13 mouse cellular contexts compared by ENCODE assay signal in the genomic region with DNA sequence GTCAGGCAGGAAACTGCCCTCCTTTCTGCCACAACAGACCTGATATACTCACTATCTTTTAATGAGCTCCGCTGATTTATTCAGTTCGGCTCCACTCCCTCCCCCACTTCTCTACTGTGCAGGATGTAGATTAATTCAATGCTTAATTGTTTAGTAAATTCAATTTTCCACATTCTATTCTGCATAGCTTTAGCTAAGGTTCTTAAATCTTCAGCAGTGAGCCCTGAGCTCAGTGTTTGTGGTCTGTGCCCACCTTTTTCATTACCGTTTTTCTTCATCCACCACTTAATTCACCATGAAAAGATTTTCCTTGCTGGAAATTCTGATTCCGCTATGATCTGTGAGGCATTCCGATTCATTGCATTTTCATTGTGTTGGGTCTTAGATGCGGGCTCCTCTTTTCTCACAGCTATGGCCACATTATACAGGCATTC. TPM values are rescaled to one million over a fixed set of nuclear protein-coding genes. Genes with fewer than 3 reads are reported as not detected.
DNase-seq lines count a peak whose midpoint lies in the region; ATAC-seq lines count a peak whose summit lies in the region.
"Had no signal": no experiment of that assay in that cellular context is flagged by ENCODE, and none has a peak within 500 bp of the region (broad histone marks: within the 10 kb centered on the region; RNA-seq: fewer than 3 reads in every experiment).

No protein-coding gene starts in this region.

- H3K27me3 ChIP-seq in embryonic facial prominence, embryonic 14.5 days (replicated peaks; ENCODE audit: control insufficient read depth, insufficient read depth, low read length), result no peaks in the 10 kb centered on the region
- H3K27me3 ChIP-seq in embryonic facial prominence, embryonic 10.5 days (replicated peaks; ENCODE audit: low read depth, poor library complexity, severe bottlenecking), result no peaks in the 10 kb centered on the region
- no peaks in the 10 kb centered on the region for H3K27me3 ChIP-seq in forebrain, embryonic 11.5 days (ENCODE audit: control insufficient read depth, insufficient read depth, low read length)
- H3K27me3 ChIP-seq in hindbrain, embryonic 15.5 days, result no peaks in the 10 kb centered on the region
- no peaks in the 10 kb centered on the region for H3K27me3 ChIP-seq in neural tube, embryonic 12.5 days (replicated peaks)

- H3K9me3 ChIP-seq in embryonic facial prominence, embryonic 14.5 days (ENCODE audit: control insufficient read depth, low read length), result no peaks in the 10 kb centered on the region
- H3K9me3 ChIP-seq in embryonic facial prominence, embryonic 10.5 days, result no peaks in the 10 kb centered on the region
- no peaks in the 10 kb centered on the region for H3K9me3 ChIP-seq in forebrain, embryonic 11.5 days (ENCODE audit: control insufficient read depth, low read length)
- no peaks in the 10 kb centered on the region for H3K9me3 ChIP-seq in hindbrain, embryonic 15.5 days
- H3K9me3 ChIP-seq in neural tube, embryonic 12.5 days, result no peaks in the 10 kb centered on the region

- peak; percentile 27; the same call in 1 of the 2 replicates for ATAC-seq in embryonic facial prominence, embryonic 14.5 days (ENCODE audit: low read depth)
- ATAC-seq in forebrain, embryonic 11.5 days (replicated peaks; ENCODE audit: low FRiP score), result peak; percentile 73
- 0 out of 2 replicates have a peak, but pooled peaks have one; percentile 25 for ATAC-seq in hindbrain, embryonic 15.5 days (ENCODE audit: low FRiP score, low read depth)
- ATAC-seq in neural tube, embryonic 12.5 days (ENCODE audit: low FRiP score, low read depth), result peak; percentile 79
- ATAC-seq: intestine, embryonic 16.5 days had no signal

- no peak overlapping the region for H3K4me2 ChIP-seq in embryonic facial prominence, embryonic 14.5 days (ENCODE audit: low read depth, low read length)
- peak overlapping the region; percentile 13; the same call in 1 of the 2 replicates for H3K4me2 ChIP-seq in forebrain, embryonic 11.5 days (ENCODE audit: low read depth, low read length, severe bottlenecking)
- peak overlapping the region; percentile 16; the same call in 1 of the 2 replicates for H3K4me2 ChIP-seq in hindbrain, embryonic 15.5 days
- H3K4me2 ChIP-seq in neural tube, embryonic 12.5 days (replicated peaks), result peak overlapping the region; percentile 25; the same call in 1 of the 2 replicates
- H3K4me2 ChIP-seq: heart, embryonic 11.5 days had no signal

- peaks cover 4% of the 10 kb centered on the region; the same call in 1 of the 2 replicates for H3K4me1 ChIP-seq in embryonic facial prominence, embryonic 14.5 days (ENCODE audit: control insufficient read depth, insufficient read depth, low read length)
- H3K4me1 ChIP-seq in embryonic facial prominence, embryonic 10.5 days, result peaks cover 10% of the 10 kb centered on the region
- peaks cover 16% of the 10 kb centered on the region for H3K4me1 ChIP-seq in forebrain, embryonic 11.5 days (replicated peaks; ENCODE audit: control insufficient read depth, insufficient read depth, low read length)
- peaks cover 48% of the 10 kb centered on the region for H3K4me1 ChIP-seq in hindbrain, embryonic 15.5 days (replicated peaks)
- H3K4me1 ChIP-seq in neural tube, embryonic 12.5 days, result peaks cover 42% of the 10 kb centered on the region

- DNase-seq in embryonic facial prominence, embryonic 14.5 days (ENCODE audit: low spot score), result no peak
- no peak for DNase-seq in embryonic facial prominence, embryonic 10.5 days (ENCODE audit: low spot score)
- DNase-seq in forebrain, embryonic 11.5 days (ENCODE audit: low spot score), result no peak
- DNase-seq in adrenal gland, adult 2 months, result no peak
- no peak for DNase-seq in kidney, adult 11 months
- no peak for DNase-seq in gastrocnemius, postnatal 4 days (ENCODE audit: low spot score in 2 of 2)
- DNase-seq: cerebellum, adult 11-12 months; left cerebral cortex, postnatal 4 days; thymus, adult 18-20 months had no signal

- no peak overlapping the region for H3K9ac ChIP-seq in embryonic facial prominence, embryonic 14.5 days (ENCODE audit: low read depth, low read length)
- no peak overlapping the region for H3K9ac ChIP-seq in forebrain, embryonic 11.5 days (ENCODE audit: low read length)
- H3K9ac ChIP-seq in hindbrain, embryonic 15.5 days, result no peak overlapping the region
- no peak overlapping the region for H3K9ac ChIP-seq in neural tube, embryonic 12.5 days

- no peak overlapping the region for H3K4me3 ChIP-seq in embryonic facial prominence, embryonic 14.5 days (ENCODE audit: low read depth, low read length)
- H3K4me3 ChIP-seq in embryonic facial prominence, embryonic 10.5 days, result no peak overlapping the region
- H3K4me3 ChIP-seq in forebrain, embryonic 11.5 days (ENCODE audit: low read depth, low read length), result no peak overlapping the region
- H3K4me3 ChIP-seq in hindbrain, embryonic 15.5 days, result no peak overlapping the region
- no peak overlapping the region for H3K4me3 ChIP-seq in neural tube, embryonic 12.5 days

- H3K36me3 ChIP-seq in embryonic facial prominence, embryonic 14.5 days (ENCODE audit: control insufficient read depth, insufficient read depth, low read length), result peaks cover 41% of the 10 kb centered on the region
- peaks cover 91% of the 10 kb centered on the region for H3K36me3 ChIP-seq in embryonic facial prominence, embryonic 10.5 days (replicated peaks)
- H3K36me3 ChIP-seq in forebrain, embryonic 11.5 days (ENCODE audit: control insufficient read depth, insufficient read depth, low read length), result no peaks in the 10 kb centered on the region; the same call in 1 of the 2 replicates
- peaks cover 24% of the 10 kb centered on the region for H3K36me3 ChIP-seq in hindbrain, embryonic 15.5 days
- H3K36me3 ChIP-seq in neural tube, embryonic 12.5 days, result peaks cover 58% of the 10 kb centered on the region

- no peak overlapping the region for H3K27ac ChIP-seq in embryonic facial prominence, embryonic 14.5 days (replicated peaks; ENCODE audit: low read depth, low read length)
- no peak overlapping the region for H3K27ac ChIP-seq in embryonic facial prominence, embryonic 10.5 days (replicated peaks)
- H3K27ac ChIP-seq in forebrain, embryonic 11.5 days (ENCODE audit: low read depth, low read length), result peak overlapping the region; percentile 28; the same call in 1 of the 2 replicates
- peak overlapping the region; percentile 61 for H3K27ac ChIP-seq in hindbrain, embryonic 15.5 days (replicated peaks)
- H3K27ac ChIP-seq in neural tube, embryonic 12.5 days, result peak overlapping the region; percentile 27; the same call in 1 of the 2 replicates

- 73% methylated on average over 6 of the region's 6 CpGs for WGBS in embryonic facial prominence, embryonic 14.5 days
- WGBS in embryonic facial prominence, embryonic 10.5 days, result 79% methylated on average over 6 of the region's 6 CpGs
- 25% methylated on average over 6 of the region's 6 CpGs for WGBS in forebrain, embryonic 11.5 days
- WGBS in hindbrain, embryonic 15.5 days, result 19% methylated on average over 6 of the region's 6 CpGs
- WGBS in neural tube, embryonic 12.5 days, result 32% methylated on average over 6 of the region's 6 CpGs

RNA-seq across cellular contexts. Expression of gene Meis1, which starts 28.5 kb away (rescaled TPM):
- 46.3 and 51.5 TPM in 2 replicates for polyA plus RNA-seq in embryonic facial prominence, embryonic 14.5 days (2014; fragmentation: Nextera tagmentation; extraction: Ambion mirVana)
- 73.3 and 89.6 TPM in 2 replicates for polyA plus RNA-seq in embryonic facial prominence, embryonic 10.5 days (2016; fragmentation: Nextera tagmentation; extraction: Ambion mirVana)
- 29.9 and 34.1 TPM in 2 replicates for polyA plus RNA-seq in forebrain, embryonic 11.5 days (2014; fragmentation: Nextera tagmentation; extraction: Ambion mirVana)
- 159 and 178 TPM in 2 replicates for polyA plus RNA-seq in hindbrain, embryonic 15.5 days (2015; fragmentation: Nextera tagmentation; extraction: Ambion mirVana)
- 188 and 191 TPM in 2 replicates for polyA plus RNA-seq in neural tube, embryonic 12.5 days (2016; fragmentation: Nextera tagmentation; extraction: Ambion mirVana)
- 10 to 100 TPM; 45.9 to 50.7 TPM for total RNA-seq in adrenal gland, adult 2 months (2021)
- 22.6 and 27.5 TPM in 2 replicates for polyA plus RNA-seq in adrenal gland, adult 2 months (2012; rRNA removed)
- total RNA-seq in gastrocnemius, postnatal 4 days (2021), result 10 to 100 TPM; 11.8 to 13.3 TPM

Comparison
In these comparisons a context has a peak if more than half of its experiments do, and no peak if none do; other contexts are left out.
1. ATAC-seq: peak in every context shown above with its lines; median percentile 79 in neural tube, embryonic 12.5 days; 73 in forebrain, embryonic 11.5 days; 27 in embryonic facial prominence, embryonic 14.5 days; 25 in hindbrain, embryonic 15.5 days.
2. H3K27ac ChIP-seq: peak in forebrain, embryonic 11.5 days (single experiment), hindbrain, embryonic 15.5 days (single experiment) and neural tube, embryonic 12.5 days (single experiment); none in embryonic facial prominence, embryonic 14.5 days (single experiment) and embryonic facial prominence, embryonic 10.5 days (single experiment).